Mouse (Mus musculus): Measurements from ENCODE around the gene Mettl5.
A peak's percentile ranks its signal among the peaks of the same experiment; 100 is the strongest.

Gene Mettl5

GRCm38 (mm10) chr2:69857882-69858281 is 27.5 kb downstream of the Mettl5 start:
- DNase-seq (ENCODE audit: low spot score in 2 of 2), result no peak

- no peak for DNase-seq (ENCODE audit: low spot score in 2 of 2)
Observed at GRCm38 (mm10) chr2:69856392-69856791, 29.0 kb downstream of the Mettl5 start.

- no peak for DNase-seq (ENCODE audit: low spot score in 2 of 2)
Observed at GRCm38 (mm10) chr2:69851427-69852058, 33.9 kb downstream of the Mettl5 start.

GRCm38 (mm10) chr2:69849215-69849614 is 36.2 kb downstream of the Mettl5 start:
- no peak for DNase-seq (ENCODE audit: low spot score in 2 of 2)

- DNase-seq (ENCODE audit: low spot score in 2 of 2), result peak; percentile 46 to 59
Observed at GRCm38 (mm10) chr2:69840261-69840660, 45.2 kb downstream of the Mettl5 start.

GRCm38 (mm10) chr2:69838707-69839106 is 46.7 kb downstream of the Mettl5 start:
- no peak for DNase-seq (ENCODE audit: low spot score in 2 of 2)

- DNase-seq (ENCODE audit: low spot score in 2 of 2), result no peak
Observed at GRCm38 (mm10) chr2:69837996-69838395, 47.4 kb downstream of the Mettl5 start.

GRCm38 (mm10) chr2:69837244-69837967 is 48.0 kb downstream of the Mettl5 start:
- no peak for DNase-seq (ENCODE audit: low spot score in 2 of 2)

- no peak for DNase-seq (ENCODE audit: low spot score in 2 of 2)
Observed at GRCm38 (mm10) chr2:69830116-69830515, 55.3 kb downstream of the Mettl5 start.

- DNase-seq (ENCODE audit: low spot score in 2 of 2), result no peak
Observed at GRCm38 (mm10) chr2:69829680-69830079, 55.7 kb downstream of the Mettl5 start.

GRCm38 (mm10) chr2:69828031-69828430 is 57.4 kb downstream of the Mettl5 start:
- no peak for DNase-seq (ENCODE audit: low spot score in 2 of 2)

GRCm38 (mm10) chr2:69826380-69826779 is 59.0 kb downstream of the Mettl5 start:
- DNase-seq (ENCODE audit: low spot score in 2 of 2), result no peak

GRCm38 (mm10) chr2:69825898-69826297 is 59.5 kb downstream of the Mettl5 start:
- no peak for DNase-seq (ENCODE audit: low spot score in 2 of 2)

- peak; percentile 67 to 71 for DNase-seq (ENCODE audit: low spot score in 2 of 2)
Observed at GRCm38 (mm10) chr2:69823129-69823677, 62.2 kb downstream of the Mettl5 start.

- peak; percentile 66 to 69 for DNase-seq (ENCODE audit: low spot score in 2 of 2)
Observed at GRCm38 (mm10) chr2:69822361-69823128, 62.9 kb downstream of the Mettl5 start.

GRCm38 (mm10) chr2:69821711-69822110 is 63.7 kb downstream of the Mettl5 start, which contains the start of gene Klhl23:
Klhl23 (plus strand) TSS chr2:69821944.
- DNase-seq (ENCODE audit: low spot score in 2 of 2), result no peak

All from right cerebral cortex, postnatal 10 days (tissue).